Comparison of ENCODE assay signal across 9 mouse cellular contexts in genomic region chr1:177188708-177189107, GRCm38 (mm10).
DNase-seq lines count a peak whose midpoint lies in the region; ATAC-seq and TF ChIP-seq lines count a peak whose summit lies in the region.
"Had no signal": no experiment of that assay in that cellular context is flagged by ENCODE, and none has a peak within 500 bp of the region (broad histone marks: within the 10 kb centered on the region; RNA-seq: fewer than 3 reads in every experiment).

No protein-coding gene starts in this region.

- no peak for DNase-seq in gastrocnemius, adult 2 months
- no peak for DNase-seq in gastrocnemius, postnatal 10 days
- peak; percentile 83 for DNase-seq in CD4-positive, CD25-positive, alpha-beta regulatory T cell, adult 2 months (ENCODE audit: low read depth, low spot score)
- peak; percentile 29 for DNase-seq in cerebellum, adult 11-12 months
- peak; percentile 13 for DNase-seq in gonadal fat pad, adult 2 months (ENCODE audit: low read depth)
- peak; percentile 54 for DNase-seq in kidney, postnatal 14 days
- peak; percentile 88 for DNase-seq in midbrain, embryonic 14.5 days
- DNase-seq in urinary bladder, postnatal 10 days (ENCODE audit: low spot score): no peak

- no peaks in the 10 kb centered on the region for H3K9me3 ChIP-seq in midbrain, embryonic 14.5 days (ENCODE audit: control insufficient read depth, low read length)

- no peak overlapping the region for H3K4me3 ChIP-seq in gastrocnemius, adult 2 months
- H3K4me3 ChIP-seq in midbrain, embryonic 14.5 days (replicated peaks; ENCODE audit: low read depth, low read length): no peak overlapping the region
- H3K4me3 ChIP-seq: myocyte had no signal

- H3K36me3 ChIP-seq in midbrain, embryonic 14.5 days (ENCODE audit: control insufficient read depth, insufficient read depth, low read length): no peaks in the 10 kb centered on the region

- H3K27me3 ChIP-seq in midbrain, embryonic 14.5 days (ENCODE audit: control insufficient read depth, insufficient read depth, low read length): no peaks in the 10 kb centered on the region

- 0 out of 2 replicates have a peak, but pooled peaks cover 3% of the 10 kb centered on the region for H3K4me1 ChIP-seq in midbrain, embryonic 14.5 days (ENCODE audit: control insufficient read depth, insufficient read depth, low read length)

- H3K4me2 ChIP-seq in midbrain, embryonic 14.5 days (ENCODE audit: low read length): no peak overlapping the region

- intact Hi-C loops in gastrocnemius, adult 2 months (cut with DNase I): loop anchor here (1.0 to 5.0 kb wide), 4 partner anchors 190 to 514 kb away; no protein-coding TSS in a partner anchor

- H3K9ac ChIP-seq in midbrain, embryonic 14.5 days (replicated peaks; ENCODE audit: low read length): no peak overlapping the region

- peak; percentile 86 for TF ChIP-seq CTCF in gastrocnemius, adult 2 months (IDR thresholded peaks at IDR 0.05)

- WGBS in midbrain, embryonic 14.5 days: 11% methylated on average over 3 of the region's 3 CpGs

- no peak overlapping the region for H3K27ac ChIP-seq in gastrocnemius, adult 2 months
- no peak overlapping the region for H3K27ac ChIP-seq in midbrain, embryonic 14.5 days (replicated peaks; ENCODE audit: low read depth, low read length)

- peak; percentile 84 for ATAC-seq in midbrain, embryonic 14.5 days (ENCODE audit: low FRiP score, low TSS enrichment)

Comparison
In these comparisons a context has a peak if more than half of its experiments do, and no peak if none do; other contexts are left out.
1. DNase-seq: peak in CD4-positive, CD25-positive, alpha-beta regulatory T cell, adult 2 months (single experiment), cerebellum, adult 11-12 months (single experiment), gonadal fat pad, adult 2 months (single experiment), kidney, postnatal 14 days (single experiment) and midbrain, embryonic 14.5 days (single experiment); none in gastrocnemius, adult 2 months (single experiment), gastrocnemius, postnatal 10 days (single experiment) and urinary bladder, postnatal 10 days (single experiment).